Mouse (Mus musculus) adrenal gland, adult (tissue): ENCODE measurements around the gene Pltp.
"Not testable (repeated sequence)": the region's sequence is repeated elsewhere in the genome, so short reads cannot be mapped to it uniquely, and the experiment has no call there.

Source experiments
- DNase-seq, 2 experiments: peaks; one replicate each; pipeline ENCODE4 v3.0.0; 2022 to 2023; ENCODE audit warnings: low spot score in 1 of 2; ENCODE audit not compliant: inconsistent age in 2 of 2

Gene Pltp

DNA sequence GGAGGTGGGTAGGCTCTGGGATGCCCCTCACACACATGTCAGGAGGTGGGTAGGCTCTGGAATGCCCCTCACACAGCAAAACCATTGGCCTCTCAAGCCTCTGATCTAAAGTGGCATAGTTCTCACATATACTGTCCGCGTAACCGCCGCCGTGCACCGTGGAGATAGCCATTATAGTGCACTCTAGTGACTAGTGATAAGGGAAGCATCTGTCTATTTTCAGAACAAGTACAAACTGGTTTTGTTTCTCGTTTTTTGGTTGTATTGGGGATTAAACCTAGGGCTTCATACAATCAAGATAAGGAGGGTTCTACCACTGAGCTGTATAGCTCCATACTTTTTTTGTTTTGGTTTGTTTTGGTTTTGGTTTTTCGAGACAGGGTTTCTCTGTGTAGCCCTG, 41.7 kb downstream of the Pltp start:
- no peak for DNase-seq

DNA sequence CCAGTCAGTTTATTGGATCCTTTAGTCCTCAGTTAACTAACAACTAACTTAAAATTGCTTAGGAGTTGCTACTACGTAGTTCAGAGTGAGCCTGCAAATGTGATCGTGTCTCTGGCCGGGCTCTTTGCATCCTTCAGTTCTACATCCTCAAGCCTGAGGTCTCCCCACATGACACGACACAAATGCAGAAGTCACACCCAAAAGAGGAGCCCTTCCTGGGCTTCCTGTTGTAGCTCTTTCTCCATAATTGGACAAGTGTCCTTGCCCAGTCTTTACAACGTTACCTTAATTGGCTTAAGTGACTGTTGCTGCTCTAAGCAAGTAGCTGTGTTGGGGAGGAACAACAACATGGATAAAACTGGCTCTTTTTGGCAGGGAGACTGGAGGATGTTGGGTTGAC, 42.2 kb downstream of the Pltp start:
- no peak for DNase-seq

DNA sequence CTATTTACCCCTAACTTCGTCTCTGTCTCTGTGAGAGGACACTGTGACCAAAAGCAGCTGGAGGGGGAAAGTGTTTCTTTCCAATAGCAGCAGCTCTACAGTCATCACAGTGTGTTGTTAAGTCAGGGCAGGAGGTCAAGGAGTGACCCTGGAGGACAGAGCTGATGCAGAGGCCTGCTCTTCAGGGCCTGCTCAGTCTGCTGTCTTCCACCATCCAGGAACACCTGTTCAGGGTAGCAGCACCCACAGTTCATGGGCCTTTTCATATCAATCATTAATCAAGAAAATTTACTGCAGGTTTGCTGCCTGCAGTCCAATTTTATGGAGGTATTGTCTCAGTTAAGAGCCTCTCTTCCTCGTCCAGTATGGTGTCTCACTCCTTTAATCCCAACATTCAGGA, 44.0 kb downstream of the Pltp start:
- no peak for DNase-seq

DNA sequence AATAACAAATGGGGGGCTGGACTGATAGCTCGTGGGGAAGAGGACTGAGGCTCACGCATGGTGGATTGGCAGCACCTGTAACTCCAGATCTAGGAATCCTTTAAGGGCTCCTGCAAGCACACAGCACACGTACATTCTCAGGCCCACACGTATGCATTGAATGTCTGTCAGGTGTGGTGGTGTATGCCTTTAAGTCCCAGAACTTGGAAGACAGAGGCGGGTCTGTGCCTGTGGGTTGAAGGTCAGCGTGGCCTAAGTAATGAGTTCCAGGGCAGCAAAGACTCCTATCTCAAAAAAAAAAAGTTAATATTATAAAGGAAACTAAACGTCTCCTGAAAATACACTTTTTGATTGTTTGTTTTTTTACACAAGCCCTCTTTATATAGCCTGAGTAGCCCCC, 50.9 kb downstream of the Pltp start:
- DNase-seq: no peak

DNA sequence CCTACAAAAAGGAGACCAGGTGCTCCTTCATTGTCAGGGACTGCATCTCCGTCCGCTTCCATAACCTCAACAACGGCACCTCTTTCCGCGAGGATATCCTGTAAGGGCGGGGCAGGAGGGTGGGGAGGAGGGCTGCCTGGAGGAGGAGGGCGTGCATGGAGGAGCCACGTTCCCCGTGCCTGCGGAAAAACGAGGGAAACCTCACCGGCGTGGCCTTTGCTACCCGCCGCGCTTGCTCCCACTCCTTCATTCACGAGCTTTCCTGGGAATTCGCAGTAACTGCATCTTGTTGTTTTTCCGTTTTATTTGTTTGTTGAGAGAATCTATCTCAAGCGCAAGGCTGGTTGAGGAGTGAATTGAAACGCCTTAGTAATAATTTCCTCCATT, 52.2 kb downstream of the Pltp start:
- DNase-seq: no peak

DNA sequence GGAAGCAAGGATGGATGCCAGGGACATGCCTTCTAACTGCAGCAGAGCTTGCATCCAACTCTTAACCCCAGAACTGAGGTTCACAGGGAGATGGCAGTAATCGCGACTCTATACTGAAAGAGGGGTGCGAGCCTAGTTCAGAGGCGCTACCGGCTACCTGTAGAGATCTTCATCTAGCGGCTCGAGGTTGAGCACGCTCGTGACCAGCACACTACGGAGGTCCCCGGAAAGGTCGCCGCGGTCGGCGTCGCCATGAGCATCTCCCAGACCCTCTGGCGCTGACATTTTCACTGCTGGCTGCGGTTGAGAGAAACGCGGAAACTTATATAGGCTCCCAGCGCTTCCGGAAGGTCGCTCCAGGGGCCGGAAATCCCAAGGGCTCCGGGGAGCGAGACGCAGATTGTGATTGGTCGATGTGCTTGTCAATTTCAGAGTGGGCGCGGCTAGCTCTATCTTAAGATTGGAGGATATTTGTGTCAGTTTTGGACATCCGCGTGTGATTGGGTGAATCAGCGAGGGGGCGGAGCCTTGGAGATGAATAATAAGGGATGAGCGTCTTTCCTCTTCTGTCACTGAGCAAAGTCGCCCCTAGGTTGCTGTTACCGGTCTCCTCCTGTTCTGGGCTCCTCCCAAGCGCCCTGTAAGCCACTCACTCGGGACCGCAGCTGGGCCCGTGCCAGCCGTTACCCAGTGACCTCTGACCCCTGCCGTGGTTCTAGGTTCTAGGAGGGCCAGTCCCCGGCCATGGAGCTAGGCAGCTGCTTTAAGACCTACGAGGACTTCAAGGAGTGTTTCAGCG, 52.8 kb downstream of the Pltp start, which contains the start of the genes Acot8 and Zswim3:
Gene Acot8 (minus strand): TSS at position 350 of the 799 bp plus-strand sequence.
Gene Zswim3 (plus strand): TSS at position 566 of the 799 bp plus-strand sequence.
- peak; percentile 98 to 100 for DNase-seq

DNA sequence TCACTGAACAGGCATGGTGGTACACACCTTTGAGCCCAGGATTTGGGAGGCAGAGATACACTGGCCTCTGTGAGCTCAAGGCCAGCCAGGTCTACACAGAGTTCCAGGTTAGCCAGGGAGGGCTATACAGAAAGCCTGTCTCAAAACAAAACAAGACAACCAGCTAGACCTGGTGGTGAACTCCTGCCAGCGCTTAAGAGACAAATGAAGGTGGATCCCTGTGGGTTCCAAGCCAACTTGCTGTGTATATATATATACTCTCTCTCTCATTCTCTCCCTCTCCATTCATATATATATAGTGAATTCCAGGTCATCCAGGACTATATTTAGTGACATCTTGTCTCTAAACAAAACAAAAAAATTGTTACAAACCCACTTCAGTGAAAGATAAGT, 53.6 kb downstream of the Pltp start:
- DNase-seq: no peak

DNA sequence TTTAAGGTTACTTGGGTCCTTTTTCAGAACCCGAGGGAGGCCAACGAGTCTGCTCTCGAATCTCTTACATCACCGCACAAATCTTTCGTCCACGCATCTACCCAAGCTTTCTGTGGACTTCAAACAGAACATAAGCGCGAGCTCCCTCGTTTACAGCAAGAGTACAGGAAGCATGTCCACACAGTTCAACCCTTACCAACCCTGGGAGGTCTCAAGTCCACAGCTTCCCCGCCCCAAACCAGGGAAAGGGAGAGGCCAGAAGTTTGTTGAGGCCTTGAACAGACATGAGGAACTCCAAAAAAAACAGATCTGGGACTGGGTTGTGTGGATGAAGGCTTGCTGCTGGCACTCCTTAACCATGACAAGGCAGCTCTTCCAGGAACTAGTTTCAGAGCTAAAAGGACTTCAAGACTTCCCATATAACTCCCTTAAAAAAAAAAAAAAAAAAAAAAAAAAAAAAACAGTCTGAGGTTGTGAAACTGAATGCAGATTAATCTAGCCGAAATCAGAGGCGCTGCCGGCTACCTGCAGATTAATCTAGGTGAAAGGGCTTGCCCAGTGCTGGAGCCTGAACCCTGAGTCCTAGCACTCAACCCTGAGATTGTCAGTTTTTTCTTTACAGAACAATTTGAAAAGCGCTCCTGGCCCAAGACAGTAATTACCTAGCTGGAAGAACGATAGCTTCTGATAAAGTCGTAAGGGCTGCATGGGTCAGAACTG, 54.1 kb downstream of the Pltp start:
- no peak for DNase-seq

DNA sequence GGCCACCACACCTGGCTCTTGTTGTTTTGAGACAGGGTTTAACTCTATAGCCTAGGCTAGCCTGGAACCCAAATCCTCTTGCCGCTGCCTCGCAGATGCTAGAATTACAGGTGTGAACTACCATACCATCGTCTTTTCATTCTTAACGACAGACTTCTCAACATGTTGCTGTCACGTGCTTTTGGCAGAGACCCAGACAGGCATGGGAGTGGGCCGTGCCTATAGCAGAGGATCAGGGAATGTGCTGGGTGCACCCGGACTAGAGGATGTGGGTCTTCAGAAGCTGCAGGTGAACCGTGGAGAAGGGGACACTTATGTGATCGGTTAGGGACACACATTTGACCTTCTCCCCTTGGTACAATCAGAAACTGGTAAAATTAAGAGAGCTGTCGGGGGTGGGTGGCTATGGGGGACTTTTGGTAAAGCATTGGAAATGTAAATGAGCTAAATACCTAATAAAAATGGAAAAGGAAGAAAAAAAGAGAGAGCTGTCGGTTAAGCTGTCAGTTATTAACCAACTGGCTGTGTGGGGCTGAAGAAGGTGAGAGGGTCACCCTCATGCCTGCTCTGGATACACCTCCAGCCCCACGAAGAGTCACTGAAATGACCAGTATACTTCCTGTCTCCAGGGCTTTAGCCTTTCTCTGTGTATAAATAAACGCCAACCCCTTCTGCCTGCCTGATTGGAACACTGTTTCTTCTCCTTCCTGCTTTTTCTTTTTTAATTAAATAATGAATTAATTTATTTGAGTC, 57.1 kb downstream of the Pltp start:
- no peak for DNase-seq

DNA sequence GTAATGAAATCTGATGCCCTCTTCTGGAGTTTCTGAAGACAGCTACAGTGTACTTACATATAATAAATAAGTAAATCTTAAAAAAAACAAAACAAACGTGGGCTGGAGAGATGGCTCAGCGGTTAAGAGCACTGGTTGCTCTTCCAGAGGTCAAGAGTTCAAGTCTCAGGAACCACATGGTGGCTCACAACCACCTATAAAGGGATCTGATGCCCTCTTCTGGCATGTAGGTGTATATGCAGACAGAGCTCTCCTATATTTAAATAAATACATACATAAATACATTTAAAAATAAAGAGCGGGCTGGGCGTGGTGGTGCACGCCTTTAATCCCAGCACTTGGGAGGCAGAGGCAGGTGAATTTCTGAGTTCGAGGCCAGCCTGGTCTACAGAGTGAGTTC, 59.0 kb downstream of the Pltp start:
- not testable (repeated sequence) for DNase-seq

DNA sequence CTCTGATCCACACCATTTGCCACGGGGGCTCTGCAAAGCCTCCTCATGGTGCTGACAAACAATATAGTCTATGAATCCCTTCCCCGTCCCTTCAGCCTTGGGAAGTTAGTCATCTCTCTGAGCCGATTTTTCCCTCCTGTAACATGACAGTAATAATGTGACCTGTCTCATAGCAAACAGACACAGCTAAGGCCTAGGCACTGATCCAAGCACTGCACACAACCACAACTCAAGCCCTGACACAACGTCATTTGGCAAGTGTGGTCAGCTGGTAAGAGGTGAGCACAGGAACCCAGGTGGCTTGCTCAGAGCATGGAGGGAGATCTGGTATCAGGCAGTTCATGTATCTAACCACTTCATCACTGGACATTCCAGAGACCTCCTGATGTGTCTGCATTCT, 61.6 kb downstream of the Pltp start:
- DNase-seq: peak; percentile 51 to 71

DNA sequence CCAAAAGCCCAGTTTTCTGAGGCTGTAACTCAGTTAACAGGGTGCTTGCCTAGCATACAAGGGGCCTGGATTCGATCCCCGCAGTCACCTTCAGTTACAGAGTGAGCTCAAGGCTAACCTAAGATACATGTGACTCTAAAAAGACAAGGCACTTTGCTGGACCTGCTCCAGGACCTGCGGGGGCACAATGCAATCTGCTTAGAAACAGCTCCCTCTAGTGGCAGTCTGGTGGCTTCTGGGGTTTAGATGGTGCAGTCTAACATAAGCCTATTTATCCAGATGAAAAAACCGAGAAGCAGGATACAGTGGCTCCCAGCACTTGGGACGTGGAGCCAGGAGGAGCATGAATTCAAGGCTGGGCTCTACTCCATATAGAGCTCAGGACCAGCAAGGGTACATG, 63.2 kb downstream of the Pltp start:
- peak; percentile 91 to 96 for DNase-seq

DNA sequence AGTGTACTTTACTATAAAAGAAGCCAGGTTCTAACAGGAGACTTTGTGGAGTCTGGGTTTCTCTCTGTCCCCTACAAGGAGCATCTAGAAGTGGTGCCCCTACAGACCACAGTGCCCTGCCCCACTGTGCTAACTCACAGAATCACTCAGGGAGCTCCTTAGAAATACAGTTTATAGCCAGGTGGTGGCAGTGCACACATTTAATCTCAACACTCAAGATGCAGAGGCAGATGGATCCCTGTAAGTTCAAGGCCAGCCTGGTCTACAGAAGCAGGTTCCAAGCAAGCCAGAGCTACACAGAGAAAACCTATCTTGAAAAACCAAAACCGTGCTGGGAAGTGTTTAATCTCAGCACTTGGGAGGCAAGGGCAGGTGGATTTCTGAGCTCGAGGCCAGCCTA, 63.7 kb downstream of the Pltp start:
- peak in 1 of 2 experiments; percentile 69 for DNase-seq

DNA sequence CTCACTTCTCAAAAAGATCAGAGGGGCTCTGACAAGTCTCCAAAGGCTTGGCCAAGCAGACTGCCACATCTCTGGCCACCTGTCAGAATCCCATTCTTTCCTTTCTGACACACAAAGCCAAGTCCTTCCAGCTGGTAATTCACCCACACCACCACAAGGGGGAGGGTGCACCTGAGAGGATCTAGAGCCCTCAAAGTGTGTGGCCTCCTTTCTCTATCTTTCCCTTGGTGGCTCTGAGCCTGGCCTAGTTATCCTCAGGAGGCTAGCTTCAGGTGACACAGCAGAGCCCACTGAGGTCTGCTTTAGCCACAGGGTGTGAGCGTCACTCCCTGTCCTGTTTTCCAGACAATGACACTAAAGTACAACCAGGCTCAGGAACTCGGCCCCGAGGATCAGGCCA, 64.3 kb downstream of the Pltp start:
- DNase-seq: peak; percentile 81 to 90

DNA sequence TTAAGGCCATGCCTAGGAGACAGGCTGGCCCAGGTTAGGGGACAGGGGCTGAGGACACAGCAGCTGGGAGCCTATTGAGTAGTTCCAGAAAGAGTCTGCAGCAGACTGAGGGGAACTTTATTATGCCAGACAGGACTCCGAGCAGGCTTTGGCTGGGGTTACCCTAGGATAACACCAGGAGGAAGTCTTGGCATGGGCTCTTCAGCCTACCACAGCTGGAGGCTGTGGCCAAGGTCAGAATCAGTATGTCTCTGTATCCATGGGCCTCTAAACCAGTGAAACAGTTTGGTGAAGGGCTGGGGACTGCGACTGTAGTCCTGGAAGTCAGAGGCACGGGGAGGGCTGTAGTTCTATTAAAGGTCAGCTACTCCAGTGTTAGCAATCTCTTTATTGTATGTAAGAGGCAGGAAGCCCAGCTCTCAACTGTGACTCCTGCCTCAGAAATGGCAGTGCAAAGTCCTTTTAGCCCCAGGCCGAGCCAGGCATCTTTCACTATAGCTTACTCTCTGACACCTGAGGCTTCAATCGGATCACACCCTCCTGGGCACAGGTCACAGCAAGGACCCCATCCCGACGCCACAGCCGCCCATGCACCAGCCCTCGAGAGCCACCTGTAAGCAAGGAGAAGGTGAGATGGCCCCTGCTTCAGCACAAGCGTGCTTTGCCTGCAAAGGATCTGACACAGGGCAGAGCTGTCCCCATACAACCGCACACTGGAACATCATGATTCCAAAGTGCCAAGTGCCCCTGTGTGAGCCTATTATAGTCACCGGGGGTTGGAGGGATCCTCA, 64.9 kb downstream of the Pltp start:
- peak; percentile 67 to 82 for DNase-seq

DNA sequence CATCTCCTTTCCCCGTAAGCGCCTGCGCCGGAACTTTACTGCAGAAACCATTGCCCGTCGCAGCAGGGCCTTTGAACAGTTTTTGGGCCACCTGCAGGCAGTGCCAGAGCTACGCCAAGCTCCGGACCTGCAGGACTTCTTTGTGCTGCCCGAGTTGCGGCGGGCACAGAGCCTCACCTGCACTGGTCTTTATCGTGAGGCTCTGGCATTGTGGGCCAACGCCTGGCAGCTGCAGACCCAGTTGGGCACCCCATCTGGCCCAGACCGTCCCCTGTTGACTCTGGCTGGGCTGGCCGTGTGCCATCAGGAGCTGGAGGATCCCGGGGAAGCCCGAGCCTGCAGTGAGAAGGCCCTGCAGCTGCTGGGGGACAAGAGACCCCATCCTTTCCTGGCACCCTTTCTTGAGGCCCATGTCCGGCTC, 65.7 kb downstream of the Pltp start:
- DNase-seq: no peak

DNA sequence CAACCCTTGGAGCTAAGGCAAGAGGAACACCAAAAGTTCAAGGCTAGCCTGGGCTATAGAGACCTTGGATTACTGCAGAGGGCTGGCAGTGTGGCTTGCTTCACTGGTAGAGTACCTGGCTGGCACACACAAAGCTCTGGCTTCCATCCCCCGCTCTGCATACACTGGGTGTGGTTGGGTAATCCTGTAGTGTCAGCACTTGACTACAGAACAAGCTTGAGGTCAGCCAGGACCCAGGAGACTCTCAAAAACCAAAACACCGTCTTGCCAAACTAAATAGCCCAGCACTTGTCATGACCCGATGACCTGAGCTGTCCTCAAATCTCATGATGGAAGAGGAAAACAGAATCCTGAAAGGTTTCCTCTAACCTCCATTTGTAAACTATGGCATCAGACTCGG, 67.1 kb downstream of the Pltp start:
- peak in 1 of 2 experiments; percentile 76 for DNase-seq
